Mouse (Mus musculus) neural tube, embryonic 12.5 days (tissue): ENCODE measurements at regions not wholly inside any gene's neighbourhood (a gene's known extent, or its start where the extent isn't known, plus 50 kb on each side); places are given as distances from the start of the nearest gene placed in this dataset.

Experiments used
- ATAC-seq: fragments of 200-750 bp; cut with Nextera tagmentation; 2 replicates; pipeline ENCODE4 v1.8.0; 2017; ENCODE audit warnings: low read depth, mild to moderate bottlenecking, moderate TSS enrichment, moderate library complexity; ENCODE audit not compliant: low FRiP score
- H3K27ac ChIP-seq: fragments of 300-500 bp; sonication (generic); 2 replicates; pipeline ENCODE4 v1.5.1; 2016
- H3K27me3 ChIP-seq: fragments of 300-500 bp; sonication (generic); replicated peaks from 2 replicates; pipeline ENCODE4 v1.6.1; 2016; ENCODE audit warnings: mild to moderate bottlenecking
- H3K36me3 ChIP-seq: fragments of 300-500 bp; sonication (generic); 2 replicates; pipeline ENCODE4 v1.6.1; 2016; ENCODE audit warnings: mild to moderate bottlenecking
- H3K4me1 ChIP-seq: fragments of 300-500 bp; sonication (generic); 2 replicates; pipeline ENCODE4 v1.6.1; 2016
- H3K4me2 ChIP-seq: fragments of 300-500 bp; sonication (generic); replicated peaks from 2 replicates; pipeline ENCODE4 v1.6.1; 2016; ENCODE audit warnings: mild to moderate bottlenecking
- H3K4me3 ChIP-seq: fragments of 300-500 bp; sonication (generic); 2 replicates; pipeline ENCODE4 v1.5.1; 2016
- H3K9ac ChIP-seq: fragments of 300-500 bp; sonication (generic); 2 replicates; pipeline ENCODE4 v1.6.1; 2016; ENCODE audit warnings: mild to moderate bottlenecking
- H3K9me3 ChIP-seq: fragments of 300-500 bp; sonication (generic); 2 replicates; pipeline ENCODE4 v1.6.1; 2016; ENCODE audit warnings: mild to moderate bottlenecking
- WGBS: fragments of 180-500 bp; shearing (Covaris S2); methylation state at CpG from one replicate; pipeline ENCODE4 v1.1.7; 2016; 5-methylcytosine and 5-hydroxymethylcytosine counted together

DNA sequence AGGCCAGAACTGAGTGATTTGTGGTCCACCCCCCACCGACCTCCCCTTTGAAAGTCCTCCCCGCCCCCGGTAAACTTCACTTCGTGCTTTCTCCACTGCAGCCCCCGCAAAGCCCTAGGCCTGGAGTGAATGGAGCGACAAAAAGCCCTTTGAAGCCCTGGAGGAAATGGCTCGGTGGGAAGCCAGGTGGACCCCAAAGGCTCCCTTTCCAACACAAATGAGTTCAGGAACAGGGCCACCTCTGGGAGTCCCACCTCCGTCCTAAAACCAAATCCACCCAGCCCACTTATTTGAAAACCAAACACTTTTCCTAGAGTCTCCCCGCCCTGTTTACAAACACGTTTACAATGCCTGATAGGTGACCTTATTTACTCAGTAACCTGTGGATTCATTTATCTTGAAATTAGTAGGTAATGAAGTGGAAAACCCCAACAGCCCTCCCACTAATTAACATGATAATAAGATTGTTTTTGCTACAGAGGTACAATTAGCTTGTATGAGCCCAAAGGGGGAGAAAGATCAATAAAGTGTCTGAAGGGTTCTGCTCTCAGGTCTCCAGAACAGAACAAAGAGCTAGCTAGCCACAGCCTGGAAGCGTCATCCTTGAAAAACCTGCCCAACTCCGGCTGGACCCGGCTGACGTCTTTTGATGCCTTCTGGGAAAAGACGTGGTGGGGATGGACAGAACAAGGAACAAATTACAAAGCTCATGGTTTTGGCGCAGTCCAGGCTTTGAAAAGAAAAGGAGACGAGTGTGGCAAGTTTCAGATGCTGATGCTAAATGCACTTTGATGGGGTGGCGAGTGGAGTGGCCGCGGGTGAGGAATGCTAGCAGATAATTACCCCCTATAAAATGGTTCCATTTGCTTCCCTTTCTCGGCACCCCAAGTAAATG is 422.6 kb upstream of the Nr2f2 start:
- no peak overlapping the region for H3K4me3 ChIP-seq
- H3K4me2 ChIP-seq = peak overlapping the region; percentile 41
- H3K27me3 ChIP-seq = no peaks in the 10 kb centered on the region
- ATAC-seq = no peak
- H3K36me3 ChIP-seq = no peaks in the 10 kb centered on the region
- WGBS = 1% methylated on average over 21 of the region's 21 CpGs
- H3K4me1 ChIP-seq = peaks cover 7% of the 10 kb centered on the region; the same call in 1 of the 2 replicates
- H3K9me3 ChIP-seq = no peaks in the 10 kb centered on the region
- no peak overlapping the region for H3K27ac ChIP-seq
- H3K9ac ChIP-seq = no peak overlapping the region

DNA sequence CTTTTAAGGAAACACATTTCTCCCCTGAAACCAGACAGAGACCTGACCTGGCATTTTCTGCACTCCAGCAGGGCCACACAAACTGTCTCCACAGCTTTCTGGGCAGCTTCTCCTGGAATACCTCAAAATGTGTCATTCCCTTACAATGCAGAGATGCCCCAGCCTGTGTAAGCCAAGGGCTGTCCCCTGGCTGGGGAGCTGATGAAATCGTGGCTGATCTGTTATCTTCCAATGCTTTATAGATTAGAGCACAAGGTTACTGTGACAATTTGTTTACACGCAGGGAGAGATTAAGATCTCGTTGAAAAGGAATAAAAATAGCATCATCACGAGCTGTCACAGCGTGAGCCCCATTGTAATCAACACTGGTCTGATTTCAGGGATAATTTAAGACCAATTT is 421.4 kb upstream of the Nr2f2 start:
- H3K36me3 ChIP-seq = no peaks in the 10 kb centered on the region
- H3K4me3 ChIP-seq = no peak overlapping the region
- no peak overlapping the region for H3K27ac ChIP-seq
- H3K27me3 ChIP-seq = no peaks in the 10 kb centered on the region
- ATAC-seq = no peak
- 7% methylated on average over 5 of the region's 5 CpGs for WGBS
- H3K9me3 ChIP-seq = no peaks in the 10 kb centered on the region
- peaks cover 7% of the 10 kb centered on the region; the same call in 1 of the 2 replicates for H3K4me1 ChIP-seq
- no peak overlapping the region for H3K9ac ChIP-seq
- H3K4me2 ChIP-seq = no peak overlapping the region

DNA sequence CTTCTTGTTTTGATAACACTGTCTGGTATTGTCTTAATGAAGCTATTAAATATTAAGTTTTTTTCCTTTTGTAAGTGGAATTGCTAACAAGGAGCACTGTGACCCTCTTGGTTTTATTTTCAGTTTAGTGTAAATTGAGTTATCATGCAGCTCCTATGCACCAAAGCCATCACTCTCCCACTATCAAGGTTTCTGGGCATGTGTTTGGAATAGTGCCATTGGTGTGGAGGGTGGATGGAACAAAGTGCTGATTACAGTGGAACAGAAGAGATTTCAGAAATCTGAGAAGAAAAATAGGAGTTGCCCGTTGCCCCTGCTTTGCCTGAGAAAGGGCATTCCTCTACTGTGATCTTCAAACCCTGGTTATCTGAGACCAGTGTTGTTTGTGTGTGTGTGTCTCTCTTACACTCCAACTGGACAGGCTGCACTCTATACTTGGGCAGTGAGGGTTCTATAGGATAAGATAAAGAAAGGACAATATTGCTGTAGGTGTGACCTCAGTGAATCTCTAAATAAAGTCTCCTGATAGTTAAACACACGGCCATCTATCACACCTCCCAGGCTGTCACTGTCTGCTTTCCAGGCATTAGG is 414.3 kb upstream of the Nr2f2 start:
- H3K27ac ChIP-seq = no peak overlapping the region
- H3K27me3 ChIP-seq = no peaks in the 10 kb centered on the region
- no peaks in the 10 kb centered on the region for H3K36me3 ChIP-seq
- no peak overlapping the region for H3K4me2 ChIP-seq
- WGBS = 73% methylated on average over 2 of the region's 2 CpGs
- no peak overlapping the region for H3K9ac ChIP-seq
- H3K9me3 ChIP-seq = no peaks in the 10 kb centered on the region
- H3K4me1 ChIP-seq = no peaks in the 10 kb centered on the region
- ATAC-seq = no peak
- no peak overlapping the region for H3K4me3 ChIP-seq

DNA sequence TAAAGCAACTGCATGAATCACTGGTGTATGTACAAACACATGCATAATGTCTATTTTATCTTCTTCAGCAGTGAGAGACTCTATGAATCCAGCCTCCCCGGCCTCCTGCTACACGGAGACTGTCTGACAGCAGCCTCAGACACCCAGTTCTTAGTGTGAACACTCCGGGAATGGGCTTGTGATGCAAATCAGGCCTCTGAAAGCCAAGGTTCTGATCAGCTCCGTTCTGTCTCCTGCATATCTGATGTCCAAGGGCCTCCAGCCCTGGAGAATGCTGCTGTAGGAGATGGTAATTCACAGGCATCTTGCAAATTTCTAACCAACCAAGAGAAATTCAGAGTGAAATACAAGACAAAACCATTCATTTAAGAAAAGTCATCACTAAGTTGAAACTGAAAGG is 411.2 kb upstream of the Nr2f2 start:
- WGBS = 15% methylated on average over 4 of the region's 4 CpGs
- H3K4me1 ChIP-seq = no peaks in the 10 kb centered on the region

DNA sequence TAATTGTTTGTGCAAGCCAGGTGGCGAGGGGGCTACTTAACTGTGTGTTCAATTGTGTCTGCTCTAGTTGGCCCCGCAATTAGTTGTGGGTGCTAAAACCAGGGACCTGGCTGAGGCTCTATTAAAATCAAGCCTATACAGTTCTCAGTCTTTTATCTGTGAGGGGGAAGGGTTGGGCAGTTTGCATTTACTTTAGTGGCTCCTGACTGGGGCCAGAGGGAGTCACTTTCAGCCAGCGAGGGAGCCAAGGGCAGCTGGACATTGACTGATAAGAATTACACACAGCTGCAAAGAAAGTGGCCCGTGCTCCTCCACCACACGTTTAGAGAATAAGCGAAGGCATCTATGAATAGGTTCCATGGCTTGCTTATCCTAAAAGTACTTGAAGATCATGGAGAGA is 403.1 kb upstream of the Nr2f2 start:
- H3K27ac ChIP-seq = no peak overlapping the region
- no peak for ATAC-seq
- H3K27me3 ChIP-seq = no peaks in the 10 kb centered on the region
- H3K4me2 ChIP-seq = no peak overlapping the region
- 45% methylated on average over 6 of the region's 6 CpGs for WGBS
- H3K4me3 ChIP-seq = no peak overlapping the region
- no peaks in the 10 kb centered on the region for H3K9me3 ChIP-seq
- no peaks in the 10 kb centered on the region for H3K4me1 ChIP-seq
- no peak overlapping the region for H3K9ac ChIP-seq
- H3K36me3 ChIP-seq = no peaks in the 10 kb centered on the region

More for the DNA sequence above, 411.2 kb upstream of the Nr2f2 start:
- Histone ChIP-seq H3K27me3 (no peaks in the 10 kb centered on the region), H3K36me3 (no peaks in the 10 kb centered on the region), H3K27ac (no peak overlapping the region), H3K9me3 (no peaks in the 10 kb centered on the region), H3K4me2 (no peak overlapping the region), H3K4me3 (no peak overlapping the region), H3K9ac (no peak overlapping the region)
- no peak for ATAC-seq

DNA sequence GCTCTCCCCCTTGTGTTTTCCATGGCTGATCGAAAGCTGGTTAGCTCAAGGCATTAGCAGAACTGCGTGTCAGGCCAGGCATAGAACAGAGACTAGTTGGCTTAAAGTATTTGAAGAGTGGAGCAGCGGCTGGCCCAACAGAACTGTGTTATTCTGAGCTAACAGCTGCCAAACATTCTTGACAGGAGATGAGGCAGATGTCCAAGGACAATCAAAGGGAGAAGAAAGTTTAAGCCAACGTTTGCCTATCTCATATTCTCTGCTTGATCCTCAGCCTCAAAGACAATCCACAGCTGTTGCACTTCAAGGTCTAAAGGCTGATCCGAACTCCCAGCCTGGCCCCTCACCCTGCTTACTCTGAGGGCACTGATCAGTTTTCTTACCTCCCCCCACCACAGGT is 401.2 kb upstream of the Nr2f2 start:
- 80% methylated on average over 5 of the region's 5 CpGs for WGBS
- ATAC-seq = no peak
- no peak overlapping the region for H3K27ac ChIP-seq
- H3K4me3 ChIP-seq = no peak overlapping the region
- no peaks in the 10 kb centered on the region for H3K4me1 ChIP-seq
- no peaks in the 10 kb centered on the region for H3K27me3 ChIP-seq
- no peaks in the 10 kb centered on the region for H3K36me3 ChIP-seq
- H3K9ac ChIP-seq = no peak overlapping the region
- H3K9me3 ChIP-seq = no peaks in the 10 kb centered on the region
- H3K4me2 ChIP-seq = no peak overlapping the region

DNA sequence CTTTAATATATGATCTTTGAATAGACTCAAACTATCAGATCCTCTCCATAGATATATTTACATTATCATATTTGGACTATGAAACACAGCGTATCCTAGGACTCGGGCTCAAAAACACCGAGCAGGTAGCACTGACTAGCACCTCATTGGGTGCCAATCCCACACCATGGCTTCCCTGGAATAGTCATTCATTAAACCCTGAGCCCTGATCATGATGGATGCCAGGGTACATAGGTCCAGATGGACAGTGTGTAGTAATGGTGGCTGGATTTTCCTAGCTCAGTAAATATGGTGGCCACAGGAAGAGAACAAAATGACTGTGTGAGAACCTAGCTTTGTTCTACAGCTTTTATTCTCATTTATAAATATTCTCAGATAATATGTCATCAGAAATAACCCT is 390.1 kb upstream of the Nr2f2 start:
- H3K4me2 ChIP-seq = no peak overlapping the region
- H3K4me1 ChIP-seq = peaks cover 6% of the 10 kb centered on the region
- H3K9ac ChIP-seq = no peak overlapping the region
- 95% methylated on average over 3 of the region's 3 CpGs for WGBS
- ATAC-seq = no peak
- no peaks in the 10 kb centered on the region for H3K36me3 ChIP-seq
- H3K27me3 ChIP-seq = peaks cover 5% of the 10 kb centered on the region
- no peak overlapping the region for H3K27ac ChIP-seq
- H3K4me3 ChIP-seq = no peak overlapping the region
- peaks cover 6% of the 10 kb centered on the region; the same call in 1 of the 2 replicates for H3K9me3 ChIP-seq

DNA sequence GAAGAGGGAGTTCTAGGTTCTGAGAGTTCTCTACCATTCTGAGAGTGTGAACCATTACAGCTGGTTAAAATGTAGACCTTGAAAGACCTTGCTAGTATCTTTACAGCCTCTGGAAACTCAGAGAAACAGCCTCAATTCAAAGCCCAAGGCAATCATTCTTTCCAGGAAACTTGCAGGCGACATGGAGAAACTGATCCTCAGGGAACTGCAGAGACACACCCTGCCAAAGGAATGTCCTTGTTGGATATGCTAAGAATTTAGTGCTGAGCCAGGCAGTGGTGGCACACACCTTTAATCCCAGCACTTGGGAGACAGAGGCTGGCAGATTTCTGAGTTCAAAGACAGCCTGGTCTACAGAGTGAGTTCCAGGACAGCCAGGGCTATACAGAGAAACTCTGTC is 388.3 kb upstream of the Nr2f2 start:
- peaks cover 6% of the 10 kb centered on the region for H3K4me1 ChIP-seq
- no peak overlapping the region for H3K9ac ChIP-seq
- no peaks in the 10 kb centered on the region for H3K36me3 ChIP-seq
- H3K4me3 ChIP-seq = no peak overlapping the region
- peaks cover 6% of the 10 kb centered on the region; the same call in 1 of the 2 replicates for H3K9me3 ChIP-seq
- peaks cover 5% of the 10 kb centered on the region for H3K27me3 ChIP-seq
- ATAC-seq = no peak
- WGBS = 84% methylated on average over 1 of the region's 1 CpGs
- no peak overlapping the region for H3K27ac ChIP-seq
- H3K4me2 ChIP-seq = no peak overlapping the region

DNA sequence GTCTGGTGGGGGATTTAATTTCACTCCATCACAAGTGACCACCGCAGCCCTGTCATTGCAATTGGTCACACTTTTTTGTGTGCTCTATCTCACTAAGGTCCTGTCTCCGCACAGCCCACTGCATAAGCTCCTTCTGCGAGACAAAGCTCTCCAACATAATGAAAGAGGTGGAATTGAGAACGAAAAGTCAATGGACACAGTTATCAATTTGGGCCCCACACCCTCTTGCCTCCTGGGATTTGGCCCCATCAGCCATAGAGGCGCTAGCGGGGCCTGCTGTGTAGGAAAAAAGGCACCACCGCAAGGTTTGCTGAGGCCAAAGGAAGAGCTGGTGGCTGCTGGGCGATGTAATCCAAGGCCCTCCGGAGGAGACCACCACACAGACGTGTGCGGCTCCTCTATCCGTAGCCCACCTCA is 386.3 kb upstream of the Nr2f2 start:
- H3K9ac ChIP-seq = no peak overlapping the region
- H3K36me3 ChIP-seq = no peaks in the 10 kb centered on the region
- peak; percentile 63 for ATAC-seq
- H3K27me3 ChIP-seq = peaks cover 5% of the 10 kb centered on the region
- peak overlapping the region; percentile 16; the same call in 1 of the 2 replicates for H3K4me2 ChIP-seq
- H3K27ac ChIP-seq = no peak overlapping the region
- peaks cover 6% of the 10 kb centered on the region; the same call in 1 of the 2 replicates for H3K9me3 ChIP-seq
- WGBS = 35% methylated on average over 12 of the region's 12 CpGs
- no peak overlapping the region for H3K4me3 ChIP-seq
- peaks cover 6% of the 10 kb centered on the region for H3K4me1 ChIP-seq

DNA sequence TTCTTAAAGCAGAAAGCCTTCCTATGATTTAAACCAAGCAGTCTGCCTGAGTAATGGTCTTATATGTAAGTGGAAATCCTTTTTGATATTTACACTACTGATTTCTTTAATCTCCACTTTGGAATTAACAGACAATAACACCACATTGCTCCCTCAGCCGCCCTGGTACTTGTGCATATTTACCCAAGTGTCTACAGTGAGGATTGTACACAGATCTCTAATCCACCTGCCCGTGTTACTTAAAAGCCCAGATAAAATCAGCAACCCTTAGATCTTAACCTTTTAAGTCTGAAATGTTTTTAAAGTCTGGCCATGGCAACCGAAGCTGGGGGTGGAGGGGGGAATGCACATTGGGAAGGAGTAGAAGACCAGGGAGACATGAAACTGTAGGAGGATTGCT is 382.3 kb upstream of the Nr2f2 start:
- H3K36me3 ChIP-seq = no peaks in the 10 kb centered on the region
- no peak overlapping the region for H3K4me3 ChIP-seq
- H3K9ac ChIP-seq = no peak overlapping the region
- H3K27me3 ChIP-seq = peaks cover 2% of the 10 kb centered on the region; the same call in 1 of the 2 replicates
- WGBS = 72% methylated on average over 3 of the region's 3 CpGs
- no peaks in the 10 kb centered on the region for H3K9me3 ChIP-seq
- no peak overlapping the region for H3K4me2 ChIP-seq
- no peak for ATAC-seq
- no peak overlapping the region for H3K27ac ChIP-seq
- H3K4me1 ChIP-seq = peaks cover 6% of the 10 kb centered on the region

DNA sequence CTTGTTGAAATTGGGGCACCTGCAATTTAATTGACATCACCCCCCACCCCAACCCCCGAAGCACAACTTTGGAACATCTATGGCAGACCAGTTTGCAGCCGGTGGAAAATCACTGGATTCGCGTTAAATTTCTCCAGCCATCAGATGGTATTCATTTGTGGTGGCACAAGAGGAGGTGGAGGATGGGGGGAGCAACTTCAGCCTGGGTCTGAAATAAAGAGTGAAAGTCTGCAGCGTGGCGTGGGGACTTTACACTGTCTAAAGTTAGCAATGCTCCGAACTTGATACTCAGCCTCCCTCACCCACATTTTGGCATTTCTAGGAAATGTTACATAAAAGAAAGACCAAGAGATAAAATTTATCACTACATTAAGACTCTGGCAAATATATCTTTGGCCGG is 381.8 kb upstream of the Nr2f2 start:
- no peak overlapping the region for H3K9ac ChIP-seq
- no peak overlapping the region for H3K4me2 ChIP-seq
- no peak overlapping the region for H3K27ac ChIP-seq
- no peaks in the 10 kb centered on the region for H3K9me3 ChIP-seq
- no peaks in the 10 kb centered on the region for H3K36me3 ChIP-seq
- no peak overlapping the region for H3K4me3 ChIP-seq
- no peak for ATAC-seq
- H3K27me3 ChIP-seq = peaks cover 2% of the 10 kb centered on the region; the same call in 1 of the 2 replicates
- H3K4me1 ChIP-seq = peaks cover 6% of the 10 kb centered on the region
- 80% methylated on average over 8 of the region's 8 CpGs for WGBS

DNA sequence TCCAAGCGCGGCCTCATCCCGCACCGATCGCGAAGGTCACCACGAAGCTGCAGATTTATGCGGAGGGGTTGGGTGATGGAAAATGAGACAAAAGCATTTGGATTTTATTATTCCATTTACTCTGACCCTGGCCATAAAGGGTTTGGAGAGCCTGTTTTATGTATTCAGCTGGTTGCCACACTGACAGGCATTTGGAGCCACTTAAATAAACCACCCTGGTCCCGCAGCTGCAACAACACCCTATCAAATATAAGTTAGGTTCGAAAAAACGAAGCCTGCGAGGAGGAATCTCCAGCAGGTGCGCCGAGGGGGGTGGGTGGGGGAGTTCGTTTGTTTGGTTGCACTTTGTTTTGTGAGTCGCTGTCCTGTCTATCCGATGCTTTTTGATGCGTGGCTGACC is 377.8 kb upstream of the Nr2f2 start:
- Histone ChIP-seq H3K9me3 (0 out of 2 replicates have a peak, but pooled peaks cover 4% of the 10 kb centered on the region), H3K4me2 (no peak overlapping the region), H3K4me3 (no peak overlapping the region), H3K27ac (no peak overlapping the region), H3K9ac (no peak overlapping the region), H3K27me3 (0 out of 2 replicates have a peak, but pooled peaks cover 2% of the 10 kb centered on the region), H3K36me3 (no peaks in the 10 kb centered on the region), H3K4me1 (no peaks in the 10 kb centered on the region)
- no peak for ATAC-seq
- WGBS = 57% methylated on average over 18 of the region's 18 CpGs
